Mouse (Mus musculus): ENCODE measurements around the gene Olfr1359. TPM values are rescaled to one million over a fixed set of nuclear protein-coding genes. Genes with fewer than 3 reads are reported as not detected.
A peak's percentile ranks its signal among the peaks of the same experiment; 100 is the strongest.
"Not testable (repeated sequence)": the region's sequence is repeated elsewhere in the genome, so short reads cannot be mapped to it uniquely, and the experiment has no call there.

Gene Olfr1359
- polyA plus RNA-seq, 1 experiment from 2014 or later, result not detected

DNA sequence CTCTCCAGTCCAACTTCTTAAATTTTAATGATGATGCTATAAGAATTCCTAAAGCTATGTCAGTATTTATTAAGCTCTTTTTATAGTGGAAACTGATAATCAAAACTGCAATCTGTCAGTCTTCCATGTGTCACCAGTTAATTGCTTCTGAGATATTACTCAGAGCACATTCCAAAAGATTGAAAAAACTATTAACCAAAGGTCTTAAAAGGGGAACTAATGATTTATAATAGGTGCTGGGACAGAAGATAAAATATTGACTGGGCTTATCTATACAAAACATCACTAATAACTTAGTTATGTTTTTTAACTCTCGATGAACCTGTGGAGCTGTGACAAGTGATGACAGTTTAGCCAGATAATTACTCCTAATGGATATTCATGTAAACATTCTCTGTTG lies 47.1 kb downstream of the Olfr1359 start:
- H3K27me3 ChIP-seq (replicated peaks; ENCODE audit: control insufficient read depth, insufficient read depth, low read length), result no peaks in the 10 kb centered on the region
- no peak overlapping the region for H3K4me2 ChIP-seq (ENCODE audit: low read length)
- no peaks in the 10 kb centered on the region for H3K36me3 ChIP-seq (ENCODE audit: control insufficient read depth, insufficient read depth, low read length)
- ATAC-seq, result no peak
- no peaks in the 10 kb centered on the region for H3K9me3 ChIP-seq (replicated peaks; ENCODE audit: control insufficient read depth, low read length)
- no peak overlapping the region for H3K9ac ChIP-seq (ENCODE audit: low read length)
- whole genome bisulfite sequencing, result 96% methylated on average over 1 of the region's 1 CpGs
- H3K4me1 ChIP-seq (ENCODE audit: control insufficient read depth, insufficient read depth, low read length), result peaks cover 17% of the 10 kb centered on the region
- no peak overlapping the region for H3K4me3 ChIP-seq (ENCODE audit: low read depth, low read length)
- no peak for DNase-seq (ENCODE audit: low spot score)
- H3K27ac ChIP-seq (ENCODE audit: low read depth, low read length), result no peak overlapping the region

DNA sequence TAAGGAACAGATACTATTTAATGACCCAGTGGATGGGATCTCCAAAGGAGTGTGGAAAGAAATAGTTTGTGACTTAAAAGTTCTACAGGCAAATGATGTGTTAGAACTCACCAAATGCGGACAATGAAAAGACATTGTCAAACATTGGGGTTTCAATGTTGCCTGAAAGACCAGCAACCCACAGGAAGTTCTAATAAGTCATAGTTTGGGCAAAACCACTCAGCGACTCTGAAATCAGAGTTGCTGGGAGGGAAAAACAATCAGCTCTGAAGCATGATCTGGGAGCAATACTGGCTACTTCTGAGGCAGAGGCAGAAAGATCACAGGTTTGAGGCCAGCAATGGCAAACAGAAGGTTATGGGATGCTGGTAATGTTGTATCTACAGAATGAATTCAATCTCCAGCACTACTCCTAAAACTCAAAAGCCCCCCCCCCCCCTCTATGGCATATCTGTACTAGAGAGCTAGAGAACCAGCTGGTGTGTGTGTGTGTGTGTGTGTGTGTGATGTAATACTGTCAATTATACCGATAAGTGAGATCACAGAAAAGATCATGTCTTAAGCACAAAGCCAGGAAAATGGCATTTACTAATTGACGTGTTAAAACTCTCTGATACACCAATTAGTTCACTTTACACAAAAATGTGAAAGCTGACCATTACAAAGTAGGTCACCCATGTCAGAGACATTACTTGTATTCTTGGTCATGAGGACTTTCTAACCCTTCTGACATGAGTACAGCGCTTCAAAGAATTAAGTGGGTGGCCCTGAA lies 51.7 kb downstream of the Olfr1359 start:
- DNase-seq (ENCODE audit: low spot score), result peak; percentile 66
- Histone ChIP-seq H3K4me3 (ENCODE audit: low read depth, low read length) (peak overlapping the region; percentile 54), H3K27ac (ENCODE audit: low read depth, low read length) (peak overlapping the region; percentile 91), H3K36me3 (ENCODE audit: control insufficient read depth, insufficient read depth, low read length) (no peaks in the 10 kb centered on the region), H3K4me2 (ENCODE audit: low read length) (peak overlapping the region; percentile 83), H3K27me3 (replicated peaks; ENCODE audit: control insufficient read depth, insufficient read depth, low read length) (no peaks in the 10 kb centered on the region), H3K4me1 (ENCODE audit: control insufficient read depth, insufficient read depth, low read length) (peaks cover 26% of the 10 kb centered on the region), H3K9me3 (replicated peaks; ENCODE audit: control insufficient read depth, low read length) (no peaks in the 10 kb centered on the region), H3K9ac (ENCODE audit: low read length) (peak overlapping the region; percentile 70)
- ATAC-seq, result no peak
- 3% methylated on average over 5 of the region's 5 CpGs for WGBS

DNA sequence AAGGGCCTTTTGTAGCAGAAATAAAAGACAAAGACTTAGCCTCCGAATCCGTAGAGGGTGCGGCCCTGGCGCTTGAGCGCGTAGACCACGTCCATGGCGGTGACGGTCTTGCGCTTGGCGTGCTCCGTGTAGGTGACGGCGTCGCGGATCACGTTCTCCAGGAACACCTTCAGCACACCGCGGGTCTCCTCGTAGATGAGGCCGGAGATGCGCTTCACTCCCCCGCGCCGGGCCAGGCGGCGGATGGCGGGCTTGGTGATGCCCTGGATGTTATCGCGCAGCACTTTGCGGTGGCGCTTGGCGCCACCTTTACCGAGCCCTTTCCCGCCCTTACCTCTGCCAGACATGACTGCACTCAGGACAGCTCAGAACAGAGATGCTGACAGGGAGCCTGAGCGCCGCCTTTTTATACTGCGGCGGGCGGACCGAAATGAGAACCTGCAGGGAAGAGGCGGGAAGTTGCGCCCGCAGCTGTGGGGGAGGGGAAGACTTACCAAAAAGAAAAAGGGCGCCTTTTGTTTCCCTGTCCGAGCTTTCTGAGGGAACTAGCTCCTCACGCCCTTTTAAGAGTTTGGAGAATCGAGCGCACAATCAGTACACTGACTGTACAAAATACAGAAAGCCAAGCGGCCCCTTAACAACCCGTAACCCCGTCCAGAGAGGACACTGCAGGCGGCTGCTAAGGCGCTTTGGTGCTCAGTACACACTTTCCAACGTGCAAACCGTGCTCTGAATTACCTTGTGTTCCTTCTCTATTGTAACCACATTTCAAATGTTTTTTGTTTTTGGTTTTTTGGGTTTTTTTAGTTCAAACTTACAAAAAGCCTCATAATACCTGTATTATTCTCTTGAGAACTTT lies 52.5 kb downstream of the Olfr1359 start, which contains the start of gene Hist1h4k:
TSS of gene Hist1h4k (minus strand) at position 347 of the 859 bp plus-strand sequence.
- Histone ChIP-seq H3K4me2 (ENCODE audit: low read length) (peak within 1 kb of the TSS; percentile 83), H3K4me3 (ENCODE audit: low read depth, low read length) (peak within 1 kb of the TSS; percentile 54), H3K4me1 (ENCODE audit: control insufficient read depth, insufficient read depth, low read length) (peaks cover 26% of the 10 kb centered on the region), H3K27ac (ENCODE audit: low read depth, low read length) (peak within 1 kb of the TSS; percentile 91), H3K9ac (ENCODE audit: low read length) (peak within 1 kb of the TSS; percentile 70)
- not testable (repeated sequence) for H3K27me3 ChIP-seq (replicated peaks; ENCODE audit: control insufficient read depth, insufficient read depth, low read length); H3K9me3 ChIP-seq (replicated peaks; ENCODE audit: control insufficient read depth, low read length); H3K36me3 ChIP-seq (ENCODE audit: control insufficient read depth, insufficient read depth, low read length)
- DNase-seq (ENCODE audit: low spot score) (peak; percentile 96), ATAC-seq (peak; percentile 85)
- under 1% methylated on average over 39 of the region's 56 CpGs for WGBS

DNA sequence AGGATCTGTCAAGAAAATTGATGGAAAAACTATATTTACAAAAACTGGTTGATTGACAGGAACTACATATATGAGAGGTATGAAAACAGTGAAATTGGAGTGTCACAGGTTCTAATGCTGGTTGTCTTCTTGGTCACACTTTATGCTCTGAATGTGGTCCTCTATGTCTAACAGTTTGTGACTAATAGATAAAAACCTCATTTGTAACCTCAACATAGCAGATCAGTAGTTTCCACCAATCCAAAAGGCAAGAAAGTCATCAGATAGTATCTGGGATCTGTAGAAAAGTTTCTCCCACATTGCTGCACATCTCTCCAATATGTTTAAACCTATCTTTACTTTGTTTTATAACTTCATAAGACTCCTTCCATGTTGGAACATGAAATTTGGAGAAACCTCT lies 53.5 kb downstream of the Olfr1359 start:
- H3K9me3 ChIP-seq (replicated peaks; ENCODE audit: control insufficient read depth, low read length), result no peaks in the 10 kb centered on the region
- H3K9ac ChIP-seq (ENCODE audit: low read length), result no peak overlapping the region
- no peak for DNase-seq (ENCODE audit: low spot score)
- H3K4me2 ChIP-seq (ENCODE audit: low read length), result no peak overlapping the region
- H3K27me3 ChIP-seq (replicated peaks; ENCODE audit: control insufficient read depth, insufficient read depth, low read length), result no peaks in the 10 kb centered on the region
- H3K27ac ChIP-seq (ENCODE audit: low read depth, low read length), result peak overlapping the region; percentile 91; the same call in 1 of the 2 replicates
- no peak overlapping the region for H3K4me3 ChIP-seq (ENCODE audit: low read depth, low read length)
- ATAC-seq, result no peak
- H3K36me3 ChIP-seq (ENCODE audit: control insufficient read depth, insufficient read depth, low read length), result no peaks in the 10 kb centered on the region
- H3K4me1 ChIP-seq (ENCODE audit: control insufficient read depth, insufficient read depth, low read length), result peaks cover 26% of the 10 kb centered on the region

DNA sequence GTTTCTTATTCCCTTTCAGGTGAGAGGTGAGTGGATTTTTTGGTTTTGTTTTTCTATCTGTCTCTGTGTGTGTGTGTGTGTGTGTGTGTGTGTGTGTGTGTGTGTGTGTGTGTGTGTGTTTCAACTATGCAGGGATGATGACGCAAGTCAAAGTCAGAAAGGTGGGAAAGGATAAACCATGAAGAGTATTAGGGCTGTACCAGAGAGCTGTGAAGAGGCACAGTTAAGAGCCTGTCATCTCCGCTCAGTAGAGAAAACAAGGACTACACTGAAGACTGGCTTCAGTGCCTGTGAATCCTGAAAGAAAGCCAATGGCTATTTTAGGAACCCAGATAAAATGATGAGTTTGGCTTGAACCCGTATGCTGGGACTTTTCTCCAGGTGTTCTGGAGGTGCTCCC lies 53.9 kb downstream of the Olfr1359 start:
- 76% methylated on average over 3 of the region's 3 CpGs for WGBS
- H3K4me1 ChIP-seq (ENCODE audit: control insufficient read depth, insufficient read depth, low read length), result peaks cover 26% of the 10 kb centered on the region
- peak overlapping the region; percentile 77; the same call in 1 of the 2 replicates for H3K4me2 ChIP-seq (ENCODE audit: low read length)
- DNase-seq (ENCODE audit: low spot score) (no peak), ATAC-seq (no peak)
- H3K27ac ChIP-seq (ENCODE audit: low read depth, low read length), result peak overlapping the region; percentile 91
- H3K36me3 ChIP-seq (ENCODE audit: control insufficient read depth, insufficient read depth, low read length), result no peaks in the 10 kb centered on the region
- no peak overlapping the region for H3K9ac ChIP-seq (ENCODE audit: low read length)
- H3K27me3 ChIP-seq (replicated peaks; ENCODE audit: control insufficient read depth, insufficient read depth, low read length), result no peaks in the 10 kb centered on the region
- no peak overlapping the region for H3K4me3 ChIP-seq (ENCODE audit: low read depth, low read length)
- no peaks in the 10 kb centered on the region for H3K9me3 ChIP-seq (replicated peaks; ENCODE audit: control insufficient read depth, low read length)

DNA sequence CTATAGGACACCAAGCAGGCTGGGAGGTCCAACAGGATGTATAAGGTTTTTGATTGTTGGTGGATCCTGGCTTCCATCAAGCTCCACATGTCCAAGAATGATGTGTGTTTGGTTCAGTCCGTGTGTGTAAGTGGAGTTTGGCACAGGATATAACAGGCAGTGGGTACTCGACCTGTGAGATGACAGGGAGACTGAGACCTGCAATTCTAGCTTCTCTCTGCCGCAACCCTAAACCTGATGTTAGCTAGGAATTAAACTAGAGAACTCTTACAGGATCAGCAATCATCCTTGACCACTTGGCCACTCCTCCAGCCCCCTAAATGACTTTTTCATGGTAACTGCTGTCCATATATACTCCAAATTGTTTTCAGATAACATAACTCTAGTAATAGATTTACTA lies 54.4 kb downstream of the Olfr1359 start:
- ATAC-seq, result no peak
- WGBS, result 42% methylated on average over 3 of the region's 3 CpGs
- H3K4me3 ChIP-seq (ENCODE audit: low read depth, low read length), result no peak overlapping the region
- no peaks in the 10 kb centered on the region for H3K27me3 ChIP-seq (replicated peaks; ENCODE audit: control insufficient read depth, insufficient read depth, low read length)
- peaks cover 24% of the 10 kb centered on the region for H3K4me1 ChIP-seq (ENCODE audit: control insufficient read depth, insufficient read depth, low read length)
- H3K4me2 ChIP-seq (ENCODE audit: low read length), result peak overlapping the region; percentile 77
- H3K36me3 ChIP-seq (ENCODE audit: control insufficient read depth, insufficient read depth, low read length), result no peaks in the 10 kb centered on the region
- H3K27ac ChIP-seq (ENCODE audit: low read depth, low read length), result peak overlapping the region; percentile 91
- DNase-seq (ENCODE audit: low spot score), result no peak
- no peaks in the 10 kb centered on the region for H3K9me3 ChIP-seq (replicated peaks; ENCODE audit: control insufficient read depth, low read length)
- H3K9ac ChIP-seq (ENCODE audit: low read length), result peak overlapping the region; percentile 18; the same call in 1 of the 2 replicates

DNA sequence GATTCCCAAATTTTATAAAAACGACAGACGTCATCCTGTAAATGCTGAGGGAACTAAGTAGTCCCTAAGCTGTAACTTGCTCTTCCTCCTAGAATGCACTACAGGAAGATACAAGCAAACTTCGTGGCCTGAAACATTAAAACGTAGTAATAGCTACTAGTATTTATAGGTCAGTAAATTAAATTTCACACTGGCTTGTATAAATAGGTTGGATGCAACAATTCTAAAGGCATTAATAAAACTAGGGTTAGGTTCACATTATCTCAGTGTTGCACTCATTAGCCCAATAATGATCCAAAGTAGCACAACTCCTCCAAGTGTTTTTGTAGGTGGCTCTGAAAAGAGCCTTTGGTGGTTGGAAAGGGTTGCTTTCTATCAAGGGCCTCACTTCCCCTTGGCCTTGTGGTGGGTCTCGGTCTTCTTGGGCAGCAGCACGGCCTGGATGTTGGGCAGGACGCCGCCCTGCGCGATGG lies 55.2 kb downstream of the Olfr1359 start:
- Histone ChIP-seq H3K4me1 (ENCODE audit: control insufficient read depth, insufficient read depth, low read length) (peaks cover 21% of the 10 kb centered on the region), H3K4me3 (ENCODE audit: low read depth, low read length) (peak overlapping the region; percentile 39), H3K27me3 (replicated peaks; ENCODE audit: control insufficient read depth, insufficient read depth, low read length) (no peaks in the 10 kb centered on the region), H3K27ac (ENCODE audit: low read depth, low read length) (peak overlapping the region; percentile 91), H3K4me2 (ENCODE audit: low read length) (peak overlapping the region; percentile 77), H3K9ac (ENCODE audit: low read length) (peak overlapping the region; percentile 68), H3K36me3 (ENCODE audit: control insufficient read depth, insufficient read depth, low read length) (no peaks in the 10 kb centered on the region), H3K9me3 (replicated peaks; ENCODE audit: control insufficient read depth, low read length) (no peaks in the 10 kb centered on the region)
- ATAC-seq (no peak), DNase-seq (ENCODE audit: low spot score) (peak; percentile 24)
- under 1% methylated on average over 10 of the region's 10 CpGs for WGBS

DNA sequence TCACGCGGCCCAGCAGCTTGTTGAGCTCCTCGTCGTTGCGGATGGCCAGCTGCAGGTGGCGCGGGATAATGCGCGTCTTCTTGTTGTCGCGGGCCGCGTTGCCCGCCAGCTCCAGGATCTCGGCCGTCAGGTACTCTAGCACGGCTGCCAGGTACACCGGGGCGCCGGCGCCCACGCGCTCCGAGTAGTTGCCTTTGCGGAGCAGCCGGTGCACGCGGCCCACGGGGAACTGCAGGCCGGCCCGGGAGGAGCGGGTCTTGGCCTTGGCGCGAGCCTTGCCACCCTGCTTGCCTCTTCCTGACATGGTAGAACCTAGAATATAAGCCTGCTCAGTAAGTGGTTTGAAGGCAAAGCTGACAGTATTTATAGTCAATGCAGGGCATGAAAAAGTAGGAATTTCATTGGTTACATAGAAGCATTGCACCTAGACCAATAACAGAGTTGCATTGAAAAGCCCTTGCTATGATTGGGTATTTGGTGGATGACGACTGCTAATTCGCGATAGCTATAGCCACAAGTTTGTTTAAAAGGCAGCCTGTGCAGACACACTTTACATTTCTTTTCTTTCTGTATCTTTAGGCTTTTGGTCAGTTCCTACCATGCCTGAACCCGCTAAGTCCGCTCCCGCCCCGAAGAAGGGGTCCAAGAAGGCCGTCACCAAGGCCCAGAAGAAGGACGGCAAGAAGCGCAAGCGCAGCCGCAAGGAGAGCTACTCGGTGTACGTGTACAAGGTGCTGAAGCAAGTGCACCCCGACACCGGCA lies 55.8 kb downstream of the Olfr1359 start, which contains the start of the genes Hist1h2ak and Hist1h2bn:
TSS of gene Hist1h2ak (minus strand) at position 304 of the 762 bp plus-strand sequence.
TSS of gene Hist1h2bn (plus strand) at position 600 of the 762 bp plus-strand sequence.
- H3K36me3 ChIP-seq (ENCODE audit: control insufficient read depth, insufficient read depth, low read length); H3K27me3 ChIP-seq (replicated peaks; ENCODE audit: control insufficient read depth, insufficient read depth, low read length); H3K9me3 ChIP-seq (replicated peaks; ENCODE audit: control insufficient read depth, low read length): not testable (repeated sequence)
- peak; percentile 94 for ATAC-seq
- peaks cover 17% of the 10 kb centered on the region for H3K4me1 ChIP-seq (ENCODE audit: control insufficient read depth, insufficient read depth, low read length)
- H3K9ac ChIP-seq (ENCODE audit: low read length), result peak within 1 kb of the TSS; percentile 68
- peak within 1 kb of the TSS; percentile 91 for H3K27ac ChIP-seq (ENCODE audit: low read depth, low read length)
- H3K4me3 ChIP-seq (ENCODE audit: low read depth, low read length), result peak within 1 kb of the TSS; percentile 39
- peak within 1 kb of the TSS; percentile 77 for H3K4me2 ChIP-seq (ENCODE audit: low read length)
- WGBS, result 0% methylated on average over 38 of the region's 50 CpGs
- DNase-seq (ENCODE audit: low spot score), result peak; percentile 99

Measured in forebrain, embryonic 14.5 days (tissue).